Mouse (Mus musculus) thymus, postnatal 36 days (tissue): Measurements from ENCODE around the gene Fbxw10.

ENCODE experiments used
- DNase-seq, 2 experiments: peaks; one replicate each; pipeline ENCODE4 v3.0.0; 2022; ENCODE audit warnings: mixed read lengths in 2 of 2

Fbxw10 gene

DNA sequence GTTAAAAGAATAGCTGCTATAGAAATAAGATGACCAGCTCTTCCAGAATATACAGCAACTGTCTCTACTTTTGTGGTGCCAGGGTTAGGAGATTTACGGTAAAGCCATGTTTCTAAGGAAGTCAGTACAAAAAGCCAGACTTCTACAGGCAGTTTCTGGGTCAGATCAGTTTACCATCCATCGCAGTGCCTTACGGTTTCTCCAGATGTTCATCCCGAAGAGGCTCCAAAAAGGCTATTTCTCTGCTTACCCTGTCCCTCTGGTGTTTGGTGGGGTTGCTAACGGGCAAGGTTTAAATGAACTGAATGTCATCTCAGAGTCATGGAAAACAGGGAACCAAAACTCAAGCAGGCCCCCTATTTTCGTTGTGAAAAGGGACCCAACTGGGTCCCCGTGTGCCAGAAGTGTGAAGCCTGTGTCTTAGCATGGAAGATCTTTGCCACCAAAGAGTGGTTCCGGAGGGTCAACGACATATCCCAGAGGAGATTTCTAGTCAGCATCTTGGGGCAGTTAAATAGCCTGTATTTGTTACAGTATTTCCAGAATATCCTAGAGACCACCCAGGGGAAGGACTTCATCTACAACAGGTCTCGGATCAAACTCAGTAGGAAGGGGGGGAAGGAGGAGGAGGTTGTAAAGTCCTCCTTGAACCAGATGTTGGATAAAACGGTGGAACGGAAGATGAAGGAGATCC lies at the start of gene Fbxw10:
Gene Fbxw10, plus strand, starts transcription at position 109 of the 694 bp plus-strand sequence.
- peak; percentile 13 to 29 for DNase-seq

DNA sequence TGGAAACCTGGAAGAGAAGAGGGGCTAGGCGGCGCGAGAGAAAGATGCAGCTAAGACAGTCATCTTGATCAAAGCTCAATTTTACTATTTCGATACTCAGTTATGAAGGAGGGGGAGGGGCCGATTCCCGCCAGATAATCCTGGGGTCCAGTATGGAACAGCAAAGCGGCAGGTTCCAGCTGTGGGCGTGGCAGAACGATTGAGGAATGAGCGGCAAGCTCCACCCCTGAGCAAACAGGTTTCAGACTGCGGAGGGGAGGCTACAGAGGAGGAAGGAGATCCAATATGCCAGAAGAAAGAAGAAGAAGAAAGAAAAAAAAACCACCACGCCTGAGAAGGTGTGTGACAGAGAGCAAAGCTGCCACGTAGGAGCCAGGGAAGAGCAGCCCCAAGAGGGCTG lies 42.8 kb upstream of the Fbxw10 start:
- DNase-seq, result no peak

DNA sequence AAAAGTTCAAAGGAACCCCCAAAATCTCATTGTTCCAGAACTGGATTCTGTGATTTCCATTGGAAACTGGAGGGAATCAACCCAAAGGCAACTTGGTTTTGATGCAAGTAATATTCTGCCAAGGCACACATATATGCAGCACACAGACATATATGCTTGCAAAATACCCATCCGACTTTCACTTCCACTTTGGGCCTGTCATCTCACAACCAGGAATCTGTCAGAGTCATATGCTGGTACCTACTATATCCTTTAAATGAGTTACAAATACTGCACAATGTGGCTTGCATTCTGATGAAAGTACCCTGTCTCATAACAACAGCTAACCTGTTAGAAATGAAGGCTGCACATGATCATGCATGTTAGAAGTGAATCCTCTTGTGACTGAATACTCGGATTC lies 38.9 kb upstream of the Fbxw10 start:
- DNase-seq, result no peak

DNA sequence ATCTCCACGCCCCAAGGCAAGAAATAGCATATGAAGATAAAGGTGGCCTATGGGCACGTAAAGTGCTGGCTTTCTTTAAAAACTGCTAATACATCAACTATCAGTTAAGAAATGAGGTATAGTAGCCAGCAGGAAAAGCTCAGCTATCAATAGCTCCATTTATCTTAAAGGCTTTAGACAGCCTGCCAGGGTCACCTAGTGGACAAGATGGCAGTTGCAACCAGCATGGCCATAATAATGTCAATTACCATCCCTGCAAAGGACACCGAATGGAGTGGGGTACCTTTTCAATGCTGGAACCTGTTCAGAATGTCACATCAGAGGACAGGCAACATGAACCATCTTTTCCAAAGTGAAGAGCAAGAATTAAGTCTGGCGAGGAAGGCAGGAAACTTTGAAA lies 37.7 kb upstream of the Fbxw10 start:
- no peak for DNase-seq

DNA sequence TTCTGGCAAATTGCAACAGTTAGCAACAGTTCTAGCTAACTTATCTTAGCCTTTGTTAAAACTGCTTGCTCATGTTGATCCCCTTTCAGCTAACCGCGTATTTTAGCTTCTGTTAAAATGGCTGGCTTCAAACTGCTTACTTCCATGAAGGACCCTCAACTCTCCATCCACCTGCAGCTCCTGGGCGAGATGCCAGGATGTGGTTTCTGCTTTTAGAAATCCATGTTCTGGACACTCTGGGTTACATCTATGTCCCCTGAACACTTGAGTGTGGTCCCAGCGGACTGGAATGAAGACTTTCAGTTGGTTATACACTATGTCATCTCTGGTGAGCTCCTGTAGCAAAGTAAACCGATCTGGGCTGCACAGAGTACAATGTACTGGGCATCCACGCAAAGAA lies 34.6 kb upstream of the Fbxw10 start:
- no peak for DNase-seq

- no peak for DNase-seq
Measured at GRCm38 (mm10) chr11:62813497-62813896, 33.4 kb upstream of the Fbxw10 start.

DNA sequence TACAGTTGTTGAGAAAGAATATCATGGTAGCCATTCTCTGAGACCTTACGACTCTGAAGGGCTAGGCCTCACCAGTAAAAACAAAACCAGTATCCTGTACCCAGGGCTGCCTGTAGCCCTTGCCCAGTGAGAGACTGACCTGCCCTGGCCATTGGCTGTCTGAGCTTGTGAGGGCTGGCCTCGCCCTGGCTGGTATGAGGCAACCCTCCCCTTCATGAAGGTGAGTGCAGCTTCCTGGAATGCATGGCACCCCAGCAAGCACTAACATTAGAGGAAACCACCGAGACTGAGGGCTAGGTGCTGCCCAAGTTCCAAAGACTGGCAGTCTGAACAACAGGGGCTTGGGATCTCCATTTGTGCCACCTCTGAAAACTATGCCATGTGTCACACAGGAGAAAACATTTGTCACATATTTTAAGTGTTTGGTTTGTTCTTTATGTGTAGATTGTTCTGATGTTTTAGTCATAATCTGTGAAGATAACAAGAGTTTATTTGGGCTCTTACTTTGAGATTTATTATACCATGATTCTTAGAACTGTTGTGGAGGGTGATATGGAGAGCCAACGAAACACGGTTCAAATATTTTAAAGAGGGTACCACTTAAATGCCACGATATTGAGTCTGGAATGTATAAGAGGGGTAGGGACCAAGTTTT lies 32.8 kb upstream of the Fbxw10 start:
- DNase-seq, result no peak

GRCm38 (mm10) chr11:62814625-62815024 lies 32.2 kb upstream of the Fbxw10 start:
- no peak for DNase-seq

DNA sequence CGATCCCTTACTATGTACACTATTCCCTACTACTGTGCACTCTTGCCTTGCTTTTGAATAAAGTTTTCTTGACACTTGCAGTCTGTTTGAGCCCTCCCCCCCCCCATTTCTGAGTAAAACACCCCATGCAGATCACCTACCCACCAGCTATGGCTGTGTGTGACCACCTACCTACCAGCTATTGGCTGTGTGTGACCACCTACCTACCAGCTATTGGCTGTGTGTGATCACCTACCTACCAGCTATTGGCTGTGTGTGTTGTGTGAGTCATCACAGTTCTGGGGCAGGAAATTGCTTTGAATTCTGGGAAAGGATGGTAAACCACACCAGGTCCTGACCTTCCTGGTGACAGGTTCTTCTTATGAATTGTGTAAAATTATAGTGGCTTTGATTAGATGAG lies 31.4 kb upstream of the Fbxw10 start:
- no peak for DNase-seq

- no peak for DNase-seq
Measured at GRCm38 (mm10) chr11:62816591-62816990, 30.3 kb upstream of the Fbxw10 start.

DNA sequence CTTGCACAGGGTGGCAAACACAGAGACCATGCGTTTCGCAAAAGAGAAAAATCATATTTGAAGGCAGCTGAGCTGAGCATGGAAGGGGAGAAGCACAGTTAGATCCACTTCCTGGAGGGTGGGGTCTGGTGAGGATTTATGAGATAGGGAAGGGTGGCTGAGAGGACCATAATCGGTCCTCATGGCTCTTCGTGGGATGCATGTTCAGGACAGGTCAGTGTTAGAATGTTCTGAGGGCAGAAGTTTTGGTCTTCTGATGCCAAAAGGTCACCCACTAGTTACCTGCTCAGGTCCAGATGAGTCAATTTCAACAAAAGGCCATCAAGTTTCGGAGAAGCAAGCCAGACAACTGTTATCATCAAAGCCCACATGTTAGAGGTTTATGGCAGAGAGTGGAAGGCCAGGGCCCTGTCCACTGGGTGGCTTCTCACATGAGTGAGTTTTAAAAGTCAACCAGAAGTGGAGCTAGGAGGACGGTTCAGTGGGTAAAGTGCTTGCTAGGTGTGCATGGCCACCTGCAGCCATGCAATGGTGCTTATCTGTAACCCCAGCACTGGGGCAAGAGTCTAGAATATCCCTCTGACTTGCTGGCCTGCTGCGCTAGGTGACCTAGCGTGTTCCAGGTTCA lies 27.7 kb upstream of the Fbxw10 start:
- no peak for DNase-seq

DNA sequence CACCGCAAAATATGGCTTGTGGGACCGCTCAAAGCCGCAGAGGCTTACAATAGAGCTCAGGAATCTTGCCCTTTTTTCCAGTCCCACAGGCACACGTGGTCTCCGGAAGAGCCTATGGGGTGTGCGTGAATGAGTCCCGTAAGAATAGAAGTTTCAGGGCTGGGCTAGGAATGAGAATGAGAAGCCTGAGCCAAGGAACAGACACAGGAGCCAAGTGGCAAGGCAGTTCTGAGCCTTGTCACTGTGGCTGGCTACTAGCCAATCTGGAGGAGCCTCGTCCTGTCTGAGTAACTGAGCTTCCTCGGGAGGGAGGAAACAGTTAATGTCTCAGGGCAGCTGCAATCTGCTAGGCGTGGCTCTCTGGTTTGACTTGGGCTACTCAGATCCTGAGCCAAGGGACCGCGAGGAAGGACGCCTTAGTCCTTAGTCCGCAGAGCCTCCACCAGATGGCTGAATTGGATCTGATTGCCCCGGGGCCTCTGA lies 26.8 kb upstream of the Fbxw10 start, which contains the start of gene Trim16:
Gene Trim16, plus strand, starts transcription at position 173 of the 483 bp plus-strand sequence.
- DNase-seq, result peak; percentile 28 to 34

DNA sequence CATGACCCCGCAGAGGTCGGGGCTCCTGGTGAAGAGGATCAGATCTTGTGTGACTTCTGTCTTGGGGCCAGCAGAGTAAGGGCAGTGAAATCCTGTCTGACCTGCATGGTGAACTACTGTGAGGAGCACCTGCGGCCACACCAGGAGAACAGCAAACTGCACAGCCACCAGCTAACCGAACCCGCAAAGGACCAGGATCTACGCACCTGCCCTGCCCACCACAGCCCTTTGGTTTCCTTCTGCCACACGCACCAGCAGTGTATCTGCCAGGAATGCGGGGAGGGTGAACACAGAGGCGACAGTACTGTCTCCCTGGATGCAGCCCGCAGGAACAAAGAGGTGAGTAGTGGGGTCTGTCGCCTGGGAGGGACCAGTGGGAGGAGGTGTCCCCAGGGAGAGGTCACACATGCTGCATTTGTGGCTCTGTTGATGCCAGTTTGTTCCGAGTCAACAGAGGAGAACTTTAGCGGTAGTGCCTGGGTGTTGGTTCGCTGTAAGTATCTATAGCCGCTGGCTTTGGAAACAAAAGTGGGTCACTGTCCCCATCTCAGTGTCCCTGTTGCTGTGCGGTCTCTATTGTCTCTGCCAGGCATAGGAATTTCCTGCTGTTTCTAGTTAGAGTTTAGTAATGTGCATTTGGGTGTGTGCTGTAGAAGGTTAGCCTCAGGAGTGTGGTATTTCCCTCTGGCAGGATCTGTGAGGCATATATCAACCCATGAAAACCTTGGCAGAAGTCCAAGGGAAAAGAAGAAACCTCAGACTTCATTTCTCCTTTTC lies 26.0 kb upstream of the Fbxw10 start:
- peak; percentile 10 to 12 for DNase-seq

DNA sequence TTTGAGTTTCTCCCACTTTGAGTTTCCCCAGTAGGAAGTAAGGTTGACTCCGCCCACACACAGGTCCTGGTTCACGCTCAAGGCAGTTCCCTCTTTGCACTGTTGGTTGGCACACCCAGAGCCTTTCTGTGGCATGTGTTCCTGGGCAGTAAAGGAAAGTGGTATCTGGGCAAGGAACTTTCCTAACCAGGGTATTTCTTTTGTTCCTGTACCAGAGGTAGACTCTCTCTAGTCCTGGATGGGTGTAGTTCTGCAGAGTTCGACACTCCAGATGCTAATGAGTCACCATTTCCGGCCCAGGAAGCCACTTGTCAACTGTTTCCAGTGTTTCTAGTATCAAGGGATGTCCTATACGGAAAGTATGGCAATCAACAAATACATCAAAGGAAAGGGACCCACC lies 25.0 kb upstream of the Fbxw10 start:
- no peak for DNase-seq

DNA sequence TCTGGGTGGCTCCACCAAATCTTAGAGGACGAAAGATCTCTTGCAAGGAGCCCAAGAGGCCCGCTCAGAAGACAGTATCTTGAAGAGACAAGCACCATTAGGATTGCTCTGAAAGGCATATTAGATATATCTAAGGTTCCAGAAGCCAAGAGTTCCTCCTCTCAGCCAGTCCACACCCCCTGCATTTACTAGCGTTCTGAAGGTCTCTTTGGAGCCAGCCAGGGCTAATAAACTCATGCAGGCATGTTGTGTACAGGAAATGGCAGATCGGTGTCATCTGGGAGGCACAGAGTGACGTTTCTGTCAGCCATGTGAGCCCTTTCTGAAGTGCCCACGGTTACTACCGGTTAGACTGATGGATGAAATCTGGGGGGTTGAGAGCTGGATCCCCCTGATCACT lies 22.7 kb upstream of the Fbxw10 start:
- DNase-seq, result no peak

- no peak for DNase-seq
Measured at GRCm38 (mm10) chr11:62825222-62826105, 21.4 kb upstream of the Fbxw10 start.

- DNase-seq, result no peak
Measured at GRCm38 (mm10) chr11:62826106-62826733, 20.6 kb upstream of the Fbxw10 start.

DNA sequence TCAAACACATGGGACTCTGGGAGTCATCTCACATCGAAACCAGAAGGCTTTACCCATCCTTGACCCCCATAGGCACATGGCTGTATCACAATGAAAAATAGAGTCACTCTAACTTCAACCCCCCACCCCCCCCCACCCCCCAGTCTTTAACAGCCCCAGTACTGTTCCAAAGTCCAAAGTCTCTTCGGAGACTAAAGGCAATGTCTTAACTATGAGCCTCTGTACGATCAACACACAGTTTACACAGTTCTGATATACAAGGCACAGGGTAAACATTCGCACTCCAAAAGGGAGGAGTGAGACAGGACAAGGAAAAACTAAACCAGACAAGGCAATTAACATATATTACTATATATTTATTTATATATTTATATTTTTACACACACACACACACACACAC lies 19.7 kb upstream of the Fbxw10 start:
- DNase-seq, result no peak

GRCm38 (mm10) chr11:62827911-62828310 lies 19.0 kb upstream of the Fbxw10 start:
- no peak for DNase-seq

DNA sequence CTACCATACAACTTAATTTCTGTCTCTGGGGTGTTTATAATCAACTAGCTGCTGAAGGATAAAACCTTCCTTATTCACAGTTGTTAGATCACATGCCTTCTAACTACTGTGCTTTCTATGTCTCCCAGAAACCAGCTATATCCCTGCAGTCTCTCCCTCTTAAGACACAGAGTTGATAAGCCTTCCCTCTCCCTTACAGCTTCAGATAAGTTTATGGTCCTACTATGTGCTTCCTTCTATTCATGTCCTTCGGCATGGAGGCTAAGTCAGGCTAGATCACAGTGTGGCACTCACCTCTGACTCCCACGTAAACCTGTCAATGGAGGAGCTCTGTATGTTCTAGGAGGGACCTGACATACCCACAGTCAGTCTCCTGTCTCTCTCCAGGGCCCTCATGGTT lies 16.5 kb upstream of the Fbxw10 start:
- DNase-seq, result no peak

GRCm38 (mm10) chr11:62831906-62832305 lies 15.0 kb upstream of the Fbxw10 start:
- no peak for DNase-seq

DNA sequence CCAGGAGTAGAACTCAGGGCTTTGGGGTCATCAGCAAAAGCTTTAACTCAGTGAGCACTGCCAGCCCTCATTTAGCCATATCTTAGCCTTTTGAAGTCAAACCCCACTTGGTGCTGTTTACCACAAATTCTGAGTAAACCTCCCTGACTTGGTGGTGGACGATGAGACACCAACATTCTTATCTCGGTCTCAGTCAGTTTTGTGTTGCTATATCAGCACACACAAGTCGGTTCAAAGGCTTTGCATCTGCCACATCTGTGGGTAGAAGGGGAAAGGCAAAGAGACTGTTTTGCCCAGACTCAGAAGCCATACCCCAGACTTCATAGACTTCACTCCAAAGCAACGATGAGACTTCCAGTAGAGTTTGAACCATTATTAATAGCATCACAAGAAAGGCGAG lies 2.3 kb upstream of the Fbxw10 start:
- no peak for DNase-seq
